Mouse (Mus musculus) myocyte (in vitro differentiated cells): ENCODE measurements at regions not wholly inside any gene's neighbourhood (a gene's known extent, or its start where the extent isn't known, plus 50 kb on each side); places are given as distances from the start of the nearest gene placed in this dataset.
"Not testable (repeated sequence)": the region's sequence is repeated elsewhere in the genome, so short reads cannot be mapped to it uniquely, and the experiment has no call there.

Experiments
- E2F4 ChIP-seq: IDR thresholded peaks from one replicate; pipeline ENCODE4 v1.6.1; 2011; ENCODE audit warnings: mild to moderate bottlenecking, control low read depth, moderate library complexity; ENCODE audit not compliant: insufficient read depth
- MAX ChIP-seq: IDR thresholded peaks from one replicate; pipeline ENCODE4 v1.6.1; 2011; ENCODE audit warnings: low read depth, mild to moderate bottlenecking, control low read depth
- POLR2A ChIP-seq: IDR thresholded peaks from one replicate; pipeline ENCODE4 v1.6.1; 2011; ENCODE audit warnings: low read depth, mild to moderate bottlenecking, control low read depth, moderate library complexity; ENCODE audit not compliant: insufficient read length

GRCm38 (mm10) chr7:69101770-69102169, 352.7 kb upstream of the Arrdc4 start:
- TF ChIP-seq E2F4, MAX, POLR2A: not testable (repeated sequence)
